Mouse (Mus musculus): ENCODE measurements around the gene Abcg4. TPM values are rescaled to one million over a fixed set of nuclear protein-coding genes. Genes with fewer than 3 reads are reported as not detected.
A peak's percentile ranks its signal among the peaks of the same experiment; 100 is the strongest.

The Abcg4 gene
- total and polyA plus RNA-seq, 3 experiments, result 0.23 to 1.1 (median 0.72) TPM

- no peak overlapping the region for H3K9ac ChIP-seq (ENCODE audit: insufficient read depth, low read depth)
- H3K4me1 ChIP-seq (ENCODE audit: control insufficient read depth in 1 of 2, insufficient read depth in 2 of 2), result peaks cover 6 to 45% of the 10 kb centered on the region in 2 experiments; a peak in 3 of 4 replicates
- H3K4me2 ChIP-seq (ENCODE audit: insufficient read depth, low read depth, poor library complexity, severe bottlenecking), result no peak overlapping the region
- no peaks in the 10 kb centered on the region for H3K79me2 ChIP-seq (replicated peaks; ENCODE audit: control insufficient read depth, extremely low read depth, insufficient read depth, poor library complexity, severe bottlenecking)
- no peak overlapping the region for H3K27ac ChIP-seq (ENCODE audit: insufficient read depth, low read depth)
- H3K27me3 ChIP-seq (replicated peaks), result no peaks in the 10 kb centered on the region
- H3K4me3 ChIP-seq (replicated peaks in 1 of 3; ENCODE audit: low read depth in 2 of 3, low read length in 2 of 3, poor library complexity in 1 of 3), result no peak overlapping the region
- dilution Hi-C loops (cut with MboI; ENCODE audit: extremely low pct_ligation_motif_present, extremely low pct_unique_long_range_greater_than_20kb, low sequenced_read_pairs) (no loop called here), in situ Hi-C loops (cut with MboI; ENCODE audit: low pct_ligation_motif_present, low pct_unique_long_range_greater_than_20kb, low sequenced_read_pairs) (loop anchor here (10.0 kb wide), 1 partner anchor 54 kb away; no protein-coding TSS in a partner anchor)
- no peak for DNase-seq (ENCODE audit: extremely low read depth)
- H3K36me3 ChIP-seq (replicated peaks in 1 of 2; ENCODE audit: control insufficient read depth in 1 of 2, insufficient read depth in 1 of 2, low read length in 1 of 2), result no peaks in the 10 kb centered on the region
- no peaks in the 10 kb centered on the region for H3K9me3 ChIP-seq (replicated peaks; ENCODE audit: low read length)
- TF ChIP-seq CTCF (conservative IDR thresholded peaks at IDR 0.05 in 1 of 2, IDR thresholded peaks at IDR 0.05 in 1 of 2; ENCODE audit: low read depth in 2 of 2, low read length in 2 of 2) (no peak), BHLHE40 (IDR thresholded peaks at IDR 0.05; ENCODE audit: low read depth, low read length) (peak; percentile 72), USF1 (IDR thresholded peaks at IDR 0.05; ENCODE audit: low read depth, low read length) (peak; percentile 55), USF2 (conservative IDR thresholded peaks at IDR 0.05; ENCODE audit: low read depth, low read length) (peak; percentile 60), CHD1 (IDR thresholded peaks at IDR 0.05; ENCODE audit: low read depth, low read length) (no peak), ETS1 (conservative IDR thresholded peaks at IDR 0.05; ENCODE audit: low read depth, low read length) (no peak), ZNF384 (IDR thresholded peaks at IDR 0.05; ENCODE audit: low read depth, low read length) (peak; percentile 54), RCOR1 (conservative IDR thresholded peaks at IDR 0.05; ENCODE audit: low read depth, low read length) (no peak), NELFE (IDR thresholded peaks at IDR 0.05; ENCODE audit: low read depth, low read length) (no peak)
Measured at GRCm38 (mm10) chr9:44238501-44239190, 49.8 kb downstream of the Abcg4 start.

- H3K27me3 ChIP-seq (replicated peaks), result no peaks in the 10 kb centered on the region
- dilution Hi-C loops (cut with MboI; ENCODE audit: extremely low pct_ligation_motif_present, extremely low pct_unique_long_range_greater_than_20kb, low sequenced_read_pairs) (no loop called here), in situ Hi-C loops (cut with MboI; ENCODE audit: low pct_ligation_motif_present, low pct_unique_long_range_greater_than_20kb, low sequenced_read_pairs) (loop anchor here (10.0 kb wide), 1 partner anchor 52 kb away; no protein-coding TSS in a partner anchor)
- no peak for DNase-seq (ENCODE audit: extremely low read depth)
- H3K36me3 ChIP-seq (replicated peaks in 1 of 2; ENCODE audit: control insufficient read depth in 1 of 2, insufficient read depth in 1 of 2, low read length in 1 of 2), result no peaks in the 10 kb centered on the region
- no peak overlapping the region for H3K4me3 ChIP-seq (replicated peaks in 1 of 3; ENCODE audit: low read depth in 2 of 3, low read length in 2 of 3, poor library complexity in 1 of 3)
- peaks cover 6 to 45% of the 10 kb centered on the region in 2 experiments; a peak in 3 of 4 replicates for H3K4me1 ChIP-seq (ENCODE audit: control insufficient read depth in 1 of 2, insufficient read depth in 2 of 2)
- H3K27ac ChIP-seq (ENCODE audit: insufficient read depth, low read depth), result no peak overlapping the region
- no peak overlapping the region for H3K4me2 ChIP-seq (ENCODE audit: insufficient read depth, low read depth, poor library complexity, severe bottlenecking)
- TF ChIP-seq NRF1 (IDR thresholded peaks at IDR 0.05; ENCODE audit: low read depth, low read length) (no peak), UBTF (IDR thresholded peaks at IDR 0.05; ENCODE audit: low read depth, low read length) (no peak), JUN (IDR thresholded peaks at IDR 0.05; ENCODE audit: insufficient read depth, low read depth, low read length) (no peak), MXI1 (IDR thresholded peaks at IDR 0.05; ENCODE audit: low read depth, low read length) (no peak), MYC (IDR thresholded peaks at IDR 0.05; ENCODE audit: low read depth, low read length) (no peak), ZKSCAN1 (IDR thresholded peaks at IDR 0.05; ENCODE audit: borderline replicate concordance, low read depth, low read length) (no peak), TBP (conservative IDR thresholded peaks at IDR 0.05; ENCODE audit: low read depth, low read length) (no peak), MAZ (IDR thresholded peaks at IDR 0.05; ENCODE audit: low read depth, low read length) (no peak), RAD21 (IDR thresholded peaks at IDR 0.05; ENCODE audit: low read depth, low read length) (no peak), ZNF384 (IDR thresholded peaks at IDR 0.05; ENCODE audit: low read depth, low read length) (no peak), POLR2A (IDR thresholded peaks at IDR 0.05; ENCODE audit: low read depth, low read length) (no peak), USF2 (conservative IDR thresholded peaks at IDR 0.05; ENCODE audit: low read depth, low read length) (no peak), POLR2AphosphoS2 (IDR thresholded peaks at IDR 0.05; ENCODE audit: low read depth, low read length) (no peak), E2F4 (IDR thresholded peaks at IDR 0.05; ENCODE audit: insufficient replicate concordance, low read depth, low read length) (no peak), SMC3 (IDR thresholded peaks at IDR 0.05; ENCODE audit: low read depth, low read length) (no peak), ZMIZ1 (IDR thresholded peaks at IDR 0.05; ENCODE audit: low read depth, low read length) (no peak), SIN3A (IDR thresholded peaks at IDR 0.05; ENCODE audit: low read length) (no peak), MAFK (IDR thresholded peaks at IDR 0.05; ENCODE audit: insufficient replicate concordance, low read length) (no peak), GABPA (IDR thresholded peaks at IDR 0.05; ENCODE audit: insufficient replicate concordance, low read depth, low read length) (no peak), ZC3H11A (IDR thresholded peaks at IDR 0.05; ENCODE audit: low read depth, low read length) (no peak)
- peaks cover 15% of the 10 kb centered on the region for H3K79me2 ChIP-seq (replicated peaks; ENCODE audit: control insufficient read depth, extremely low read depth, insufficient read depth, poor library complexity, severe bottlenecking)
- H3K9me3 ChIP-seq (replicated peaks; ENCODE audit: low read length), result no peaks in the 10 kb centered on the region
- no peak overlapping the region for H3K9ac ChIP-seq (ENCODE audit: insufficient read depth, low read depth)
Measured at GRCm38 (mm10) chr9:44237128-44237527, 51.3 kb downstream of the Abcg4 start.

Measured in CH12.LX (cell line).